Mouse (Mus musculus) hindbrain, embryonic 14.5 days (tissue): ENCODE data around the gene Adap1. TPM values are rescaled to one million over a fixed set of nuclear protein-coding genes. Genes with fewer than 3 reads are reported as not detected.

ENCODE experiments used
- ATAC-seq: fragments of 200-750 bp; cut with Nextera tagmentation; 2 replicates; pipeline ENCODE4 v1.8.0; 2017; ENCODE audit warnings: moderate number of reproducible peaks, mild to moderate bottlenecking, moderate TSS enrichment, moderate library complexity; ENCODE audit not compliant: low FRiP score
- DNase-seq: peaks from one replicate; pipeline ENCODE4 v3.0.0-alpha.2; 2015; ENCODE audit warnings: low spot score
- H3K27ac ChIP-seq: fragments of 300-500 bp; sonication (generic); 2 replicates; pipeline ENCODE4 v1.5.1; 2014; ENCODE audit warnings: mild to moderate bottlenecking, moderate library complexity
- H3K27me3 ChIP-seq: fragments of 300-500 bp; sonication (generic); 2 replicates; pipeline ENCODE4 v1.6.1; 2014; ENCODE audit warnings: mild to moderate bottlenecking, low read length, mixed read lengths; ENCODE audit not compliant: control insufficient read depth, insufficient read depth
- H3K36me3 ChIP-seq: fragments of 300-500 bp; sonication (generic); replicated peaks from 2 replicates; pipeline ENCODE4 v1.6.1; 2014; ENCODE audit not compliant: control insufficient read depth, insufficient read depth
- H3K4me1 ChIP-seq: fragments of 300-500 bp; sonication (generic); replicated peaks from 2 replicates; pipeline ENCODE4 v1.6.1; 2014; ENCODE audit warnings: antibody characterized with exemption, low read length, mixed read lengths; ENCODE audit not compliant: control insufficient read depth, insufficient read depth
- H3K4me2 ChIP-seq: fragments of 300-500 bp; sonication (generic); replicated peaks from 2 replicates; pipeline ENCODE4 v1.6.1; 2014; ENCODE audit warnings: mild to moderate bottlenecking, moderate library complexity
- H3K4me3 ChIP-seq: fragments of 300-500 bp; sonication (generic); replicated peaks from 2 replicates; pipeline ENCODE4 v1.5.1; 2014; ENCODE audit warnings: mild to moderate bottlenecking, low read length
- H3K9ac ChIP-seq: fragments of 300-500 bp; sonication (generic); 2 replicates; pipeline ENCODE4 v1.6.1; 2014
- H3K9me3 ChIP-seq: fragments of 300-500 bp; sonication (generic); 2 replicates; pipeline ENCODE4 v1.6.1; 2016; ENCODE audit warnings: low read length; ENCODE audit not compliant: control insufficient read depth
- WGBS: fragments of 180-500 bp; shearing (Covaris S2); extraction: QIAGEN DNeasy Blood & Tissue Kit; methylation state at CpG from one replicate; pipeline ENCODE4 v1.1.7; 2014; 5-methylcytosine and 5-hydroxymethylcytosine counted together
- polyA plus RNA-seq: library from polyadenylated mRNA; unstranded; fragments of >200 nt; fragmentation: Nextera tagmentation; extraction: Ambion mirVana; gene quantifications from 2 replicates; pipeline ENCODE4 v1.2.1, GENCODE M21; 2014

Adap1 gene
- polyA plus RNA-seq, 1 experiment from 2014 or later = 78.6 TPM

DNA sequence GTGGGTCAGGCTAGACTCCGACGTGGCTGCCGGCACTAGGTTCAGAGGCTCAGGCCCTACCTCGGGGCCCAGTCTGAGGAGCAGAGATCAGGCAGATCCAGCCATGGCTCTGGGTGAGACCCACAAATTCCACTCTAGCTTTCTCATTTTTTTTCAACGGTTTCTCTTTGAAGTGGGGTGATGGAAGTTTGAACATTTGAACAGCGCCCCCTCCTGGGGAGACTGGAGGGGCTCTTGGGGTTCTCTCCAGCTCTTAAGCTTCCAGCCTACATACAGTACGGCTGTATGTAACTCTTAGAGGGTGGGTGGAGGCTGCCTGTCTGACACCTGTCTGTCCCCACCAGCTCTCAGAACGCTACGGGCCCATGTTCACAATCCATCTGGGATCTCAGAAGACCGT lies 28.1 kb upstream of the Adap1 start:
- Histone ChIP-seq H3K4me2 (no peak overlapping the region), H3K27ac (no peak overlapping the region), H3K9me3 (no peaks in the 10 kb centered on the region), H3K27me3 (no peaks in the 10 kb centered on the region), H3K4me1 (no peaks in the 10 kb centered on the region), H3K9ac (no peak overlapping the region), H3K36me3 (no peaks in the 10 kb centered on the region), H3K4me3 (no peak overlapping the region)
- WGBS = 66% methylated on average over 10 of the region's 10 CpGs
- DNase-seq (no peak), ATAC-seq (no peak)

DNA sequence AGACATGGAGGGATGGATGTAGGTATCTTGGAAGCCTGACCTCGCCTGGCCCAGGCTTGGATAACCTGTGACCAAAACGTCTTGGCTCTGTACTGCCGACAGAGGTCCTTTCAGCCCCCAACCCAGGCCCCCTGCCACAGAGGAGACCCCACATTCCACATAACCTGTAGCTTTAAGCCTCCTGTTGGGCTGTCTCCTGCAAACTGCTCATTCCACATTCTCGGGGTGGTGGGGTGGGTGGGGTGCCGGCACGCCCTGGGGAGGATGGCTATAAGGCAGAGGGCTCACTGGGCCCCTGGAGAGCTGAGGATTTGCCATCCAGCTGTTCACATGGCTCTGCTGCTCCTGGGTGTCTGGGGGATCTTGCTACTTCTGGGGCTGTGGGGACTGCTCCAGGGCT lies 26.9 kb upstream of the Adap1 start, which contains the start of gene Cyp2w1:
Cyp2w1 (plus strand) TSS at position 301 of the 400 bp plus-strand sequence.
- H3K4me3 ChIP-seq = no peak within 1 kb of the TSS
- H3K4me1 ChIP-seq = no peaks in the 10 kb centered on the region
- DNase-seq (no peak), ATAC-seq (no peak)
- no peaks in the 10 kb centered on the region for H3K9me3 ChIP-seq
- 72% methylated on average over 6 of the region's 6 CpGs for WGBS
- no peak within 1 kb of the TSS for H3K4me2 ChIP-seq
- H3K27ac ChIP-seq = no peak within 1 kb of the TSS
- no peak within 1 kb of the TSS for H3K9ac ChIP-seq
- H3K27me3 ChIP-seq = no peaks in the 10 kb centered on the region
- H3K36me3 ChIP-seq = no peaks in the 10 kb centered on the region

DNA sequence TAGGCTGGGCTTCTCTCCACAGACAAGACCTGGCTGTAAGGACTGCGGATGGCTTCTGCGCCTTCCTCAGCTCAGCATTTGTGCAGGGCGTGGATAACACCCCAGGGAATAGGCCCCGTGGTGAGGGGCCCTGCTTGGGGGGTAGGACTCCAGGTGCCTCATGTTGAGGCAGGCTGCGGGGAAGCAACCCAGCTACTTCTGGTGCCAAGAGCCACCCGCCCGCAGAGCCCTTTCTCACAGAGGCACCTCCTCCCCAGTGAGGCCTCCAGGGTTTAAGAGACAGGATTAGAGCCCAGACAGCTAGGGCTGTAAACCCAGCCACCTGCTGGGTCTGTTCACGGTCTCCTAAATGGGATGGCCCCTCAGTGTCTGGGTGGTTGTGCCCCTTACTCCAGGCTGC lies 26.2 kb upstream of the Adap1 start:
- ATAC-seq = no peak

DNA sequence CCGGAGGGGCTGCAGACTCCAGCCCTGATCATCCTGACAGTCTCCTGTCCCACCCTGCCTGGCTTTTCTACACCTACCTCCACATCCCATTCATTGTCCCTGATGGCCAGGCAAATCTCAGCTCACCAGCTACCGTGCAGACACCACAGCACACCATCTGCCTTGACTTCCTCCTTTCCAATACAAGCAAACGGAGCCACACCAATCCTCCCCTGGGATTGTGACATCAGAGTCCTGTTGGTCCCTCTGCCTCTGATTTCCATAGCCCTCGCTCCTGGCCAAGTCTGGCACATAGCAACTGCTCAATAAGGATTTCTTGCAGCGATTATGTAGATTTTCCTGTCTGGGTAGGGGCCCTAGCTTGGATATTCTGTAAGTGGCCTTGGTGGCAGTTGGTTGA lies 25.7 kb upstream of the Adap1 start, which contains the start of gene Cox19:
Cox19 (minus strand) TSS at position 285 of the 400 bp plus-strand sequence.
- H3K4me3 ChIP-seq = no peak within 1 kb of the TSS
- no peak within 1 kb of the TSS for H3K27ac ChIP-seq
- H3K9me3 ChIP-seq = no peaks in the 10 kb centered on the region
- H3K4me1 ChIP-seq = no peaks in the 10 kb centered on the region
- H3K4me2 ChIP-seq = no peak within 1 kb of the TSS
- H3K36me3 ChIP-seq = no peaks in the 10 kb centered on the region
- ATAC-seq = no peak
- DNase-seq = no peak
- no peak within 1 kb of the TSS for H3K9ac ChIP-seq
- H3K27me3 ChIP-seq = no peaks in the 10 kb centered on the region
- 61% methylated on average over 5 of the region's 5 CpGs for WGBS

More for the DNA sequence above, 26.2 kb upstream of the Adap1 start:
- no peaks in the 10 kb centered on the region for H3K4me1 ChIP-seq
- no peak overlapping the region for H3K4me3 ChIP-seq
- WGBS = 35% methylated on average over 8 of the region's 8 CpGs
- DNase-seq = no peak
- H3K36me3 ChIP-seq = no peaks in the 10 kb centered on the region
- no peak overlapping the region for H3K9ac ChIP-seq
- no peaks in the 10 kb centered on the region for H3K9me3 ChIP-seq
- H3K27ac ChIP-seq = no peak overlapping the region
- no peak overlapping the region for H3K4me2 ChIP-seq
- H3K27me3 ChIP-seq = no peaks in the 10 kb centered on the region

DNA sequence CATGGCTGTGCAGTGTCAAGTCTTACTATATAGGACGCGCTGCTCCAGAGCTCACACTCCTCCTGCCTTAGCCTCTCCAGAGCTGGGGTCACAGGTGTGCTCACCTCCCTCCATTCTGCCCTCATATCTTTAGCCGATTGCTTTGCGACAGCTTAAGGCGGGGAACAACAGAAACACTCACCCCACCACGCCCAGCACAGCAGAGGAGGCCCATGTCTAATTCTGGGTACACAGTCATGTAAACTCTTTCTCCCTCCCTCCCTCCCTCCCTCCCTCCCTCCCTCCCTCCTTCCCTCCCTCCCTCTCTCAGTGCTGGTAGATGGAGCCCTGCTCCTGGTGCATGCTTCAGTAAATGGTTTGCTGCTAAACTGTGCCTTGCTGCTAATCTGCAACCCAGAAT lies 24.3 kb upstream of the Adap1 start:
- no peak overlapping the region for H3K4me3 ChIP-seq
- ATAC-seq = no peak
- DNase-seq = no peak
- H3K27ac ChIP-seq = no peak overlapping the region
- WGBS = 88% methylated on average over 6 of the region's 6 CpGs
- H3K36me3 ChIP-seq = no peaks in the 10 kb centered on the region
- peaks cover 4% of the 10 kb centered on the region; the same call in 1 of the 2 replicates for H3K4me1 ChIP-seq
- no peak overlapping the region for H3K4me2 ChIP-seq
- no peak overlapping the region for H3K9ac ChIP-seq
- H3K27me3 ChIP-seq = no peaks in the 10 kb centered on the region
- no peaks in the 10 kb centered on the region for H3K9me3 ChIP-seq

DNA sequence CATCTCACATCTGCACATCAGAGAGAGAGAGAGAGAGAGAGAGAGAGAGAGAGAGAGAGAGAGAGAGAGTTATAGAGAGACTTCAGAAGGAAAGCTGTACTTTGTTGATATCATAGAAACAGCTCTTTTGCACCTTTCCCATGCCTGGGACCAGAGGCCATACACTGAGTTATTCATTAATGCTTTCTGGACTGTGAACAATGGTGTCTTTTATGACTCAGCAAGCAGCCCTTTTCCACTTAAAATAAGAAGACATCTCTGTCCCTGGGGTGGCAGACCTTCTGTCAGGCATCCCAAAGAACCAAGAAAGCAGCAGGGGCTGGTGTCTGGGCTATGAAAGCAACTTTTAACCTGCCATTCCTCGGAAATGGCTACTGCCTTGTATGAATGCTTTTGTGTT lies 21.8 kb upstream of the Adap1 start:
- H3K36me3 ChIP-seq = peaks cover 7% of the 10 kb centered on the region
- H3K4me3 ChIP-seq = no peak overlapping the region
- peaks cover 16% of the 10 kb centered on the region for H3K4me1 ChIP-seq
- no peak overlapping the region for H3K9ac ChIP-seq
- no peak overlapping the region for H3K27ac ChIP-seq
- no peaks in the 10 kb centered on the region for H3K9me3 ChIP-seq
- H3K4me2 ChIP-seq = no peak overlapping the region
- ATAC-seq (no peak), DNase-seq (no peak)
- WGBS = 32% methylated on average over 1 of the region's 1 CpGs
- no peaks in the 10 kb centered on the region for H3K27me3 ChIP-seq

DNA sequence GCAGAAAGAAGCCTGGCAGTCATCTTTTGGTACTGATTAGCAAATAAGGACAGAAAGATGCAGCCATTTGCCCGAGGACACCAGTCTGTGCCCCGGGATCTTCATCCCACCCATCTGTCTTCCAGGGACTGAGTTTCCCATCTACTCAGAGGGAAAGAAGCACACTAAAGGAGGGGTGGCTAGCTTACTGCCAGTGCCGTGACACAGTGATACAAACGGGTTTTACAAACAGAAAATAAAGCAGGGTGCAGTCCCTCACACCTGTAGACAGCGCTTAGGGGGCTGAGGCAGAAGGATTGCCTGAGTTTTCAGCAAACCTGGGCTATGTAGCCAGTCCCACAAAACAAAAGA lies 19.9 kb upstream of the Adap1 start:
- peak overlapping the region; percentile 56; the same call in 1 of the 2 replicates for H3K27ac ChIP-seq
- 12% methylated on average over 5 of the region's 5 CpGs for WGBS
- H3K4me1 ChIP-seq = peaks cover 16% of the 10 kb centered on the region
- peak overlapping the region; percentile 90 for H3K4me3 ChIP-seq
- no peaks in the 10 kb centered on the region for H3K27me3 ChIP-seq
- H3K36me3 ChIP-seq = peaks cover 24% of the 10 kb centered on the region
- H3K9me3 ChIP-seq = no peaks in the 10 kb centered on the region
- no peak for DNase-seq
- H3K9ac ChIP-seq = peak overlapping the region; percentile 93
- peak overlapping the region; percentile 71 for H3K4me2 ChIP-seq
- ATAC-seq = peak; percentile 22; the same call in 1 of the 2 replicates

DNA sequence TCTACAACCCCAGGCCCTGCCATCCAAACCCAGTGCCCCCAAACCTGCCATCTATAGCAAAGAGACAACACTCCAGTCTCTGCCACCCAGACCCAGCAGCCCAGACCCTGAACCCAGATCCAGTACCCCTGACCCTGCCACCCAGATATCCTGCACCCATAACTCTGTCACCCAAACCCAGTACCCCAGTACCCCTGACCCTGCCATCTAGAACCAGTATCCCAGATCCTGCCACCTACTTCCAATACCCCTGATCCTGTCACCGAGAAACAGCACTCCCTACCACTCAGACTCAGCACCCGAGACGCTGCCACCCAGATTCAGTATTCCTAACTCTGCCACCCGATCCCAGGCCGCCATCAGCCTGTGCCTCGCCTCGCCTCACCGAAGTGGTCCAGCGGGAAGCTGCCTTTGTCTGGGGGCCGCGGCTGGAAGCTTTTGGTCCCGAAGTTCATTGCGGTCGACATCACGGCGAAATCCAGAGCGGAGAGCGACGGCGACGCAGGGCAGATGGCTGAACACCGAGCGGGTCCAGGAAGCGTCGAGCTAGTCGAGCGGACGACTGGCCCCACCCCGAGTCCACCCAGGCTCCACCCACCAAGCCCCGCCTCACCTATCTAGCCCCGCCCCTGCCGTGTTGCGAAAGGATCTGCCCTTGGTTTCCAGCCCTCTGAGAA lies 19.4 kb upstream of the Adap1 start:
- peak; percentile 93 for ATAC-seq
- Histone ChIP-seq H3K27ac (peak overlapping the region; percentile 85), H3K9me3 (no peaks in the 10 kb centered on the region), H3K4me2 (peak overlapping the region; percentile 71), H3K27me3 (no peaks in the 10 kb centered on the region), H3K36me3 (peaks cover 29% of the 10 kb centered on the region), H3K4me1 (peaks cover 16% of the 10 kb centered on the region), H3K4me3 (peak overlapping the region; percentile 90), H3K9ac (peak overlapping the region; percentile 93)
- WGBS = under 1% methylated on average over 32 of the region's 33 CpGs
- peak; percentile 88 for DNase-seq

DNA sequence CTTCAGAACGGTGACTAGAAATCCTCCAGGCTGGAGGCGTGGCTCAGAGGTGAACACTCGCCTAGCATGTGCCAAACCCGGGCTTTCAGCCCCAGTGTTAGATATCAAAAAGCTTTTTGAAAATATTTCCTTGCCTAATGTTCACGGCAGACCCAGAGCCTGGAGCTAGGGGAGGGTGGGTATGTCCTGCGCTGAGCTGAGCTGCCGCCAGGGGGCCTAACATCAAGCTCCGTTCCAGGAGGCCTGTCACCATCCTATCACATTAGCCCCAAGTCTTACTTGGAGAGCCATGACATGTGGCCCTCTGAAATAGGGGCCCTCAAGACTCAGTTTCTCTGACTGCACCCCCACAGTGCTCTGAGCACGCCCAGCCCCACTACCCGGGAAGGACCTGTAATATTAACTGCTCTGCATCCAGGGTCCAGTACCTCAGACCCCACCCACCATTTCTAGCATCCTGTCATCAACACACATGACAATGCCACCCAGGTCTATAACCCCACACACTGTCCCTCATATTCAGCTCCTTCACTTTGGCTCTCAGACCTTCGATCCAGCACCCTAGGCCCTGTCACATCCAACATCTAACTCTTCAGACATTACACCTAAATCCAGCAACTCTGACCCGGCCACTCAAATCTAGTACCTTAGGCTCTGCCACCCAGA lies 18.7 kb upstream of the Adap1 start:
- H3K9ac ChIP-seq = peak overlapping the region; percentile 93
- peak overlapping the region; percentile 85; the same call in 1 of the 2 replicates for H3K27ac ChIP-seq
- no peaks in the 10 kb centered on the region for H3K9me3 ChIP-seq
- H3K4me2 ChIP-seq = peak overlapping the region; percentile 71
- H3K4me3 ChIP-seq = peak overlapping the region; percentile 90
- WGBS = 6% methylated on average over 12 of the region's 12 CpGs
- H3K27me3 ChIP-seq = no peaks in the 10 kb centered on the region
- peak; percentile 82 for DNase-seq
- peaks cover 36% of the 10 kb centered on the region for H3K36me3 ChIP-seq
- H3K4me1 ChIP-seq = peaks cover 16% of the 10 kb centered on the region
- peak; percentile 71; the same call in 1 of the 2 replicates for ATAC-seq
